Mouse (Mus musculus) lung, postnatal 0 days (tissue): ENCODE results near the gene Mobp. TPM values are rescaled to one million over a fixed set of nuclear protein-coding genes. Genes with fewer than 3 reads are reported as not detected.

Source experiments
- ATAC-seq: fragments of 200-750 bp; cut with Nextera tagmentation; 2 replicates; pipeline ENCODE4 v1.8.0; 2017; ENCODE audit warnings: moderate library complexity
- DNase-seq: peaks from one replicate; pipeline ENCODE4 v3.0.0-alpha.2; 2016; ENCODE audit warnings: low spot score
- H3K27ac ChIP-seq: fragments of 300-500 bp; sonication (generic); 2 replicates; pipeline ENCODE4 v1.5.1; 2014; ENCODE audit warnings: antibody characterized with exemption, mild to moderate bottlenecking, low read length, mixed read lengths
- H3K27me3 ChIP-seq: fragments of 300-500 bp; sonication (generic); replicated peaks from 2 replicates; pipeline ENCODE4 v1.6.1; 2014; ENCODE audit warnings: low read length, mixed read lengths; ENCODE audit not compliant: insufficient read depth
- H3K36me3 ChIP-seq: fragments of 300-500 bp; sonication (generic); 2 replicates; pipeline ENCODE4 v1.6.1; 2014; ENCODE audit warnings: low read length, mixed read lengths; ENCODE audit not compliant: insufficient read depth
- H3K4me1 ChIP-seq: fragments of 300-500 bp; sonication (generic); 2 replicates; pipeline ENCODE4 v1.6.1; 2014; ENCODE audit warnings: antibody characterized with exemption, low read depth, low read length, mixed read lengths; ENCODE audit not compliant: insufficient read depth
- H3K4me2 ChIP-seq: fragments of 300-500 bp; sonication (generic); replicated peaks from 2 replicates; pipeline ENCODE4 v1.6.1; 2014; ENCODE audit warnings: low read depth, mild to moderate bottlenecking, low read length, moderate library complexity, mixed read lengths
- H3K4me3 ChIP-seq: fragments of 300-500 bp; sonication (generic); 2 replicates; pipeline ENCODE4 v1.5.1; 2014; ENCODE audit warnings: low read depth, low read length
- H3K9ac ChIP-seq: fragments of 300-500 bp; sonication (generic); replicated peaks from 2 replicates; pipeline ENCODE4 v1.6.1; 2014; ENCODE audit warnings: low read depth, mild to moderate bottlenecking
- H3K9me3 ChIP-seq: fragments of 300-500 bp; sonication (generic); 2 replicates; pipeline ENCODE4 v1.6.1; 2016; ENCODE audit warnings: low read length, mixed read lengths
- CTCF ChIP-seq: IDR thresholded peaks from 2 replicates; pipeline ENCODE4 v1.5.1; 2016; ENCODE audit warnings: antibody characterized with exemption, mild to moderate bottlenecking
- EP300 ChIP-seq: IDR thresholded peaks from 2 replicates; pipeline ENCODE4 v1.6.1; 2016; ENCODE audit warnings: antibody characterized with exemption, mild to moderate bottlenecking, control low read depth
- WGBS: fragments of 180-500 bp; shearing (Covaris S2); extraction: QIAGEN DNeasy Blood & Tissue Kit; methylation state at CpG from one replicate; pipeline ENCODE4 v1.1.7; 2014; 5-methylcytosine and 5-hydroxymethylcytosine counted together
- polyA plus RNA-seq: library from polyadenylated mRNA; unstranded; fragments of >200 nt; fragmentation: Nextera tagmentation; extraction: Ambion mirVana; gene quantifications from 2 replicates; pipeline ENCODE4 v1.2.1, GENCODE M21; 2015

Mobp gene
- polyA plus RNA-seq, 1 experiment from 2014 or later: not detected

DNA sequence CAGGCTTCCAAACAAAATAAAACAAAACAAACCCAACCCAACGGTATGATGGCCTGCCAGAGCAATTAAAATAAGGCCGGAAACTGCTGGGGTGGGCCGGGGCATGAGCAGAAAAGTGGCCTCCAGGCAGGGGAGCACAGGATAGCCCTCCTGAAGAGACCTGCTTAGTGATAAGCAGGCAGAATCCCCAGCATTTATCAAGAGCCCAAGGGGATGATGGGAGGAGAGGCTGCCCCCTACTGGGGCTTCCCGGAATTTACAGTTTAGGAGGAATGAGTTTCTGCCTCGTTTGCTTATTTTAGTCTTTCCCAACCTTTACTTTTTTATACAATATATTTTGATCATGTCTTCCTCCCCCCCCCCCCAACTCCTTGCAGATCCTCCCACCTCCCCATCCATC, 37.3 kb downstream of the Mobp start:
- no peaks in the 10 kb centered on the region for H3K9me3 ChIP-seq
- 82% methylated on average over 5 of the region's 5 CpGs for WGBS
- no peak overlapping the region for H3K4me3 ChIP-seq
- no peak overlapping the region for H3K27ac ChIP-seq
- H3K36me3 ChIP-seq: no peaks in the 10 kb centered on the region
- no peaks in the 10 kb centered on the region for H3K4me1 ChIP-seq
- ATAC-seq: no peak
- H3K9ac ChIP-seq: no peak overlapping the region
- H3K4me2 ChIP-seq: no peak overlapping the region
- no peak for DNase-seq
- TF ChIP-seq CTCF: peak; percentile 26; the same call in 1 of the 2 replicates
- TF ChIP-seq EP300: no peak
- no peaks in the 10 kb centered on the region for H3K27me3 ChIP-seq

DNA sequence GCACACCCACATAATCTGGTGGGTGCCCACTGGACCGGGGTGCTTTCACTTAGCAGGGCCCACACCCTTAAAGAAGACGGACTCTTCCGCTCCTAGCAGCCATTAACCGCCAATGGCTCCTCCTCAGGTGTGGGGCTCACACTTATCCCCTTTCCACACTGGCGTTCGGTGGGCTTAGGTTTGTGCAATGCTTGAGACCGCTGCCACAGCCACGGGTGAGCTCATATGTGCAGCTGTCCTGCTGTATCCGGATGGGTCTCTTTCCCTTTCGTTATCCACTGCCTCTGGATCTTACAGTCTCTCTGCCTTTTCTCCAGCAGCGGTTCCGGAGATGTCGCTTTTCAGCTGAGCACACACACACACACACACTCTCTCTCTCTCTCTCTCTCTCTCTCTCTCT, 41.4 kb downstream of the Mobp start:
- WGBS: 42% methylated on average over 13 of the region's 13 CpGs
- Histone ChIP-seq H3K36me3 (no peaks in the 10 kb centered on the region), H3K9ac (no peak overlapping the region), H3K4me3 (peak overlapping the region; percentile 38), H3K27ac (no peak overlapping the region), H3K27me3 (no peaks in the 10 kb centered on the region), H3K4me1 (no peaks in the 10 kb centered on the region), H3K9me3 (no peaks in the 10 kb centered on the region), H3K4me2 (peak overlapping the region; percentile 57)
- DNase-seq (peak; percentile 40), ATAC-seq (0 out of 2 replicates have a peak, but pooled peaks have one; percentile 26)
- TF ChIP-seq EP300: no peak
- no peak for TF ChIP-seq CTCF

DNA sequence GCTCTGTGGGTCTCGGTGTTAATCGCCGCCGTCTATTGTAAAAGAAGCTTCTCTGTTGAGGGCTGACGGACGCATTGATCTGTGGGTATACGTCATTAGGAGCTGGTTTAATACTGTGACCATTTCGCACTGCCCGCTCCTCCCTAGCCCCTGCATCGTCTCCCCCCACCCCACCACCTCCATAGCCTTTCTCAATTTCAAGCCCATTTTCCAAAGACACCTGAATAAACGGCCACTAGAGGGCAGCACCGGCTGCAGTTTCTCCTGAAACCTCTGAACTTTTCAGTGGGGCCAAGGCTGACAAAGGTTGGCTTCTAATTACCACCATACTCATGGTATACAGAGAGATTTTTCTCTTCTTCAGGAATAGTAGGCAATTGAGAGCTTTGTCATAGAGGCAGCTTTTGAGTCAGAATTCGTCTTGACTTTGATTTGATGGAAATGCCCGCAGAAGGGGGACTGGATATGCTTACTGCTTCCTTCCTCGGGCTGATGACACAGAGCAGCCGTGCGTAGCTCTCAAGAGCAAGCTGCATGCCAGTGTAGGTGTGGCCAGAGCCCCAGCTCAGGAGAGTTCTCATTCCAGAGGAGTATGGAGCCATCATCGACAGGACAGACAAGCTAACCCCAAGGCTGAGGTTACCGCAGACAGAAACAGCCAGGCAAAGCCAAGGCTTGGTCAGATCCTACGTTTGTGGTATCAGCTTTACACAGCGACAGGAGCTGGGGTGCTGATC, 42.0 kb downstream of the Mobp start:
- H3K36me3 ChIP-seq: no peaks in the 10 kb centered on the region
- H3K4me2 ChIP-seq: peak overlapping the region; percentile 57
- H3K4me1 ChIP-seq: no peaks in the 10 kb centered on the region
- no peaks in the 10 kb centered on the region for H3K9me3 ChIP-seq
- DNase-seq (peak; percentile 74), ATAC-seq (peak; percentile 68)
- WGBS: 25% methylated on average over 21 of the region's 21 CpGs
- H3K9ac ChIP-seq: no peak overlapping the region
- TF ChIP-seq EP300 (no peak), CTCF (peak; percentile 90)
- peak overlapping the region; percentile 38 for H3K4me3 ChIP-seq
- no peak overlapping the region for H3K27ac ChIP-seq
- no peaks in the 10 kb centered on the region for H3K27me3 ChIP-seq

GRCm38 (mm10) chr9:120192742-120193141, 43.2 kb downstream of the Mobp start:
- no peaks in the 10 kb centered on the region for H3K9me3 ChIP-seq
- no peak for DNase-seq
- no peaks in the 10 kb centered on the region for H3K36me3 ChIP-seq
- TF ChIP-seq CTCF: no peak
- TF ChIP-seq EP300: no peak
- no peak overlapping the region for H3K27ac ChIP-seq
- H3K4me3 ChIP-seq: no peak overlapping the region
- no peak for ATAC-seq
- no peaks in the 10 kb centered on the region for H3K27me3 ChIP-seq
- no peaks in the 10 kb centered on the region for H3K4me1 ChIP-seq
- 60% methylated on average over 7 of the region's 7 CpGs for WGBS
- no peak overlapping the region for H3K4me2 ChIP-seq
- H3K9ac ChIP-seq: no peak overlapping the region

DNA sequence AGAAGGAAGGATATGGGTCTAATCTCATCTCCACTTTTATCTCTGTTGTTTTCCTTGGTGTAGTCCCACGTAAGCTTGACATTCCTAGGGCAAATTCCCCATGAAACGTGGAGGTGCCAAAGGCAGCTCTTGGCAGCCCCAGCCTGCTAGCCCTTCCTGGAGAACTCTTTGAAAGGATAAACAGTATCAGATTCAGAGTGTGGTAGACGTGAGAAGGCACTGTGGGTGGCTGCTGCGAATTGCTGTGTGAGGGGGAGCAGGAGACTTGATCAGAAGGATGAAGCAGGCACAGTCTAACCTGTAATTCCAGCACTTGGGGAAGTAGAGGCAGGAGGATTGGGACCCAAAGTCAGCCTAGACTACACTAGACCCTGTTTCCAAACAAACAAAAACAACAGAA, 51.4 kb downstream of the Mobp start:
- no peak for TF ChIP-seq CTCF
- TF ChIP-seq EP300: no peak
- DNase-seq (no peak), ATAC-seq (no peak)
- Histone ChIP-seq H3K9ac (no peak overlapping the region), H3K4me2 (no peak overlapping the region), H3K27me3 (no peaks in the 10 kb centered on the region), H3K4me1 (no peaks in the 10 kb centered on the region), H3K4me3 (no peak overlapping the region), H3K9me3 (no peaks in the 10 kb centered on the region), H3K27ac (no peak overlapping the region), H3K36me3 (no peaks in the 10 kb centered on the region)
- WGBS: 29% methylated on average over 4 of the region's 4 CpGs

DNA sequence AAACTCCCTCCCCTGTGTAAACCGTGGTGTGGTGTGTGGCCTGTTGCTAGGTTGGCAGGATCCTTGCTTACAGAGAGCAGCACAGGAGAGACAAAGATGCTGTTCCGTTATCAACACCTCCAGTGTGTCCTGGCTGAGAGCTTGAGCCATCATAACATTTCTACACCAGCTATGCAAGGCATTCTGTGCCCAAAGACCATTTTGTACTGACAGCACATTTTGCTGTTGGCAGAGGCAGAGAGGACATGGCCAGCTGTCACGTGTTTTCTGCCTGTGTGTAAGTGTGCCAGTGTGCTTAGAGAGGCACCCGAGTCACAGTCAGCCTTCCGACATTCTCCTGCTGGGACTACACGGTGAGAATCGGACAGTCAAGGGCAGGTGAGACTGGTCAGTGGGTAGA, 52.2 kb downstream of the Mobp start:
- H3K4me1 ChIP-seq: no peaks in the 10 kb centered on the region
- no peaks in the 10 kb centered on the region for H3K36me3 ChIP-seq
- ATAC-seq: no peak
- no peak overlapping the region for H3K4me3 ChIP-seq
- H3K27ac ChIP-seq: no peak overlapping the region
- no peak overlapping the region for H3K4me2 ChIP-seq
- TF ChIP-seq CTCF (no peak), EP300 (no peak)
- no peak overlapping the region for H3K9ac ChIP-seq
- H3K27me3 ChIP-seq: no peaks in the 10 kb centered on the region
- WGBS: 75% methylated on average over 7 of the region's 7 CpGs
- DNase-seq: no peak
- H3K9me3 ChIP-seq: no peaks in the 10 kb centered on the region
